Mouse (Mus musculus): ENCODE results near the gene Fto. TPM values are rescaled to one million over a fixed set of nuclear protein-coding genes. Genes with fewer than 3 reads are reported as not detected.
A peak's percentile ranks its signal among the peaks of the same experiment; 100 is the strongest.

Fto gene
- polyA plus RNA-seq, 1 experiment from 2014 or later = 86.9 TPM

DNA sequence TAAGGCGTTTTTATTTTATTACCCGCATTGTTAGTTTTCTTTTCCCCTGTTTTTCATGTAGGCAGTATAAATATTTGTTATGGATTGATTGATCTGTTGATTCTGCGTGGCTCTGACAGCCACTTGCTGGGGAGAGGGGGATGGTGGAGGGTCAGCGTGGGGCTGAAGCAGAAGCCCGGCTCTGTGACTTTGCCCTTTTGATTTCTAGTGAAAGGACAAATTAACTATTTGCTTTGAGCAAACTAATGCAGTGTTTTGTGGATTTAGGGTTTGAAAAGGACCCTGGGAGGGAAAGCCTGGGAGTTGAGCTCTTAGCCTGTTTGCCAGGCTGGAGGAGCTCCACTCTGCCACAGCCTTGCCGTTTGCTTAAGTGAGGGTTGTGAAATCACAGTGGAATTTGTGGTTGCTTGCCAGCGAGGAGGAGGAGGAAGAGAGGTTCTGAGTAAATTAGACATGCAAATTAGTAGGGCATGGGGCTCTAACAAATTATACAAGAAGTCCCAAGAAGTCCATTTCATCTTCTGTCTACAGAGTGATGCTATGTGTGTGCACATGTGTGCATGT, 68.3 kb downstream of the Fto start:
- H3K9ac ChIP-seq = no peak overlapping the region
- no peak overlapping the region for H3K4me3 ChIP-seq (replicated peaks)
- no peak overlapping the region for H3K4me2 ChIP-seq
- H3K27ac ChIP-seq = no peak overlapping the region
- H3K9me3 ChIP-seq (replicated peaks) = no peaks in the 10 kb centered on the region
- no peak for ATAC-seq (replicated peaks; ENCODE audit: low FRiP score)
- no peaks in the 10 kb centered on the region for H3K27me3 ChIP-seq
- 23% methylated on average over 7 of the region's 7 CpGs for WGBS
- H3K4me1 ChIP-seq = peaks cover 59% of the 10 kb centered on the region
- H3K36me3 ChIP-seq = no peaks in the 10 kb centered on the region

DNA sequence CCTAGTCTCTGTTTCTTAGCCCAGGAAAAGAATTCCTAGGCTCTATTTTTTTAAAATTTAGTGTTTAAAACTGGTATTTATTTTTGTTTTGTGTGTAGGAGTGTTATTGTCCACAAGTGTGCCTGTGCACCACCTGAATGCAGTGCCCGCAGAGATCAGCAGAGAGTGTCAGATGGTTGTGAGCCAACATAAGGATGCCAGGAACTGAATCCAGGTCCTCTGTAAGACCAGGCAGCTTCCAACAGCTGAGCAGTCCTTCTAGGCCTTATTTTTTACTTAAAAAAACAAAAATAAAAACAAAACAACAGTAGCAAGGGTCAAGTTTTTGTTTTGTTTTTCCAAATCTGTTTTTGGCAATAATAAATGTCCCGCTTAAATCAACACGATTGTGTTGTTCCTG, 69.9 kb downstream of the Fto start:
- Histone ChIP-seq H3K36me3 (no peaks in the 10 kb centered on the region), H3K4me1 (peaks cover 46% of the 10 kb centered on the region), H3K4me3 (replicated peaks) (no peak overlapping the region), H3K9ac (no peak overlapping the region), H3K9me3 (replicated peaks) (no peaks in the 10 kb centered on the region), H3K27me3 (no peaks in the 10 kb centered on the region), H3K27ac (no peak overlapping the region), H3K4me2 (no peak overlapping the region)
- ATAC-seq (replicated peaks; ENCODE audit: low FRiP score) = no peak
- WGBS = 77% methylated on average over 3 of the region's 3 CpGs

DNA sequence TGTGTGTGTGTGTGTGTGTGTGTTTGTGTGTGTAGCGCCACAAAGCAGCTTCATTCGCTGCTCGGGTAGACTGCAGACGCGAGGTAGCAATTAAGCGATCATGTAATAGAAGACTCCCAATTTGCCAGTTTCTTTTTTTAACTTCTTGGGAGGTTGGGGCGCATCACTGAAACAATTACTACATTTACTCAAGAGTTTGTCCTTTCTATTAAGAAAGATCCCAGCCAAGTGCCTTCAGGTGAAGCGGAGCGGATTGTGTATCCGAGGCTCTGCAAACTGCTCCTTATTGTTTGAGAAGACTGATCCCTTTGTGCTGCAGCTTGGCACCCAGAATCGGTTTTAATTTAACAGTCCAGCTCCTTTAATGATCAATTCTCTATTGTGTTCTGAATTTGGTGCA, 70.5 kb downstream of the Fto start:
- Histone ChIP-seq H3K4me3 (replicated peaks) (no peak overlapping the region), H3K4me2 (no peak overlapping the region), H3K27me3 (no peaks in the 10 kb centered on the region), H3K36me3 (no peaks in the 10 kb centered on the region), H3K4me1 (peaks cover 45% of the 10 kb centered on the region), H3K9me3 (replicated peaks) (no peaks in the 10 kb centered on the region), H3K9ac (no peak overlapping the region), H3K27ac (no peak overlapping the region)
- 74% methylated on average over 11 of the region's 11 CpGs for WGBS
- ATAC-seq (replicated peaks; ENCODE audit: low FRiP score) = no peak

DNA sequence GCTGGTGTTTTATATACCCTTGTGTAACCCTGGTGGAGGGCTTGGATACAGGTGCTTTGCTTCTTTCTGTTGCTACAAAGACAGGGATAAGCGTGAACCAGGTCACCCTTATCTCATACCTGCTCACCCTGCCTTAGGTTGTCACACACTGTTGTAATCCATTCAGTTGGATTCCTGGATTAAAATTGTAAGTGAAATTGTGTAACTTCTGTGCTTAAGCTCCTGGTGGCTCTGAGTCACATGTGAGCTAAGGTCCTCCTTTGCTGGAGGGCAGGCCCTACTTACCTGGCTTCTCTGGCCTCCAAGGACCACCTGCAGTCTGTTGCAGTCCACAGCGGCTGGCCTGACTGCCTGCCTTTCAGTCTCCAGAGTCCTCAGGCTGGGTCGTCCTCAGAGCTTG, 71.1 kb downstream of the Fto start:
- no peaks in the 10 kb centered on the region for H3K27me3 ChIP-seq
- H3K4me3 ChIP-seq (replicated peaks) = no peak overlapping the region
- peaks cover 45% of the 10 kb centered on the region for H3K4me1 ChIP-seq
- H3K9ac ChIP-seq = no peak overlapping the region
- ATAC-seq (replicated peaks; ENCODE audit: low FRiP score) = no peak
- H3K9me3 ChIP-seq (replicated peaks) = no peaks in the 10 kb centered on the region
- no peak overlapping the region for H3K27ac ChIP-seq
- 92% methylated on average over 3 of the region's 3 CpGs for WGBS
- no peaks in the 10 kb centered on the region for H3K36me3 ChIP-seq
- H3K4me2 ChIP-seq = no peak overlapping the region

DNA sequence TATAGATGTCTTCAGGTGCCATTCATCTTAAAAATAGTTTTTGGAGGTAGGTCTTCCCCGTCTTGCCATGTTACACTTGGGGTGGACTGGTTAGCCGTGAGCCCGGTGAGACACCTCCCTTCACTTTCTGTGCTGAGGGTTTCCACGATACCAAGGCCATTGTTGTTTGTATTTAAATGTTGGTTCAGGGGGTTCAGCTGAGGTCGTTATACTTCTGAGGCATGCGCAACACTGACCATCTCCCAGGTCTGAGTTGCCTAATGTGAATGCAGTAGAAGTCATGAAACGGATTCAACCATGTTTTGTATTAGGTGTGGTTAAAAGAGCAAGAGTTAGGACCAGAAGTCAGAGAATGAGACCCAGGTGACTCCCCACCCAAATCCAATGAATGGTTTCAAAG, 72.5 kb downstream of the Fto start:
- Histone ChIP-seq H3K4me1 (peaks cover 48% of the 10 kb centered on the region), H3K36me3 (no peaks in the 10 kb centered on the region), H3K27me3 (no peaks in the 10 kb centered on the region), H3K9ac (no peak overlapping the region), H3K9me3 (replicated peaks) (no peaks in the 10 kb centered on the region), H3K27ac (no peak overlapping the region), H3K4me2 (no peak overlapping the region), H3K4me3 (replicated peaks) (no peak overlapping the region)
- no peak for ATAC-seq (replicated peaks; ENCODE audit: low FRiP score)
- WGBS = 89% methylated on average over 7 of the region's 7 CpGs

DNA sequence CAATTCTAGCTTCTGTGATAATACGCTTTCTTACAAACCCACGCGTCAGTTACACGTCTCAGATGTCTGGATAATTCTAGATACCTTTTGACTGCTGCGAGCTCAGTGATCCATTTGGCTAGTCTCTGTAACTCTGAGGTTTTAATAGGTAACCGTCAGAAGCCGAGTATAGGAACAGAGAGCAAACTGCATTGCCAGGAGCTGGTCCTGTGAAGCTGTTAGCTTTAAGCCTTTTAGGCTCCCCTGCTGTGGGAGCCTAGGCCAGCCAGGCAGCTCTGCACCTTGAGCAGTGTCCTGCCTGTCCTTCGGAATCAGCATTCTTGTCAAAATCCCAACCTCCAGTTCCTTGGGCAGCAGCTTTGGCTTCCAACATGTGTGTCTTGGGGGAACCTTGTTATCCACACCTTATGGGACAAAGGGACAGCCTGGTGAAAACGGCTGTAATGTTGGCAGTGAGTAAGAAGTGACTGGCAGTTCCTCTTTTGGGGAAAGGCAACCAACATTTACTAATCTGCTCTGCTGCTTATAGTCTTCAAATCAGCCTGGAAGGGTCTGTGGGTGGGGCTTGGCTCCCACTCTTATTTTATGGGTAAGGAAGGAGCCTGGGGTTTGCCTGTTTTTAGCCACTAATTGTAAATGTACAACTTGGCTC, 77.2 kb downstream of the Fto start:
- 45% methylated on average over 9 of the region's 9 CpGs for WGBS
- H3K9me3 ChIP-seq (replicated peaks) = no peaks in the 10 kb centered on the region
- H3K27ac ChIP-seq = peak overlapping the region; percentile 52
- no peak; the same call in 1 of the 2 replicates for ATAC-seq (replicated peaks; ENCODE audit: low FRiP score)
- no peaks in the 10 kb centered on the region for H3K27me3 ChIP-seq
- H3K36me3 ChIP-seq = no peaks in the 10 kb centered on the region
- H3K4me1 ChIP-seq = peaks cover 34% of the 10 kb centered on the region
- H3K9ac ChIP-seq = no peak overlapping the region
- no peak overlapping the region for H3K4me3 ChIP-seq (replicated peaks)
- H3K4me2 ChIP-seq = no peak overlapping the region

DNA sequence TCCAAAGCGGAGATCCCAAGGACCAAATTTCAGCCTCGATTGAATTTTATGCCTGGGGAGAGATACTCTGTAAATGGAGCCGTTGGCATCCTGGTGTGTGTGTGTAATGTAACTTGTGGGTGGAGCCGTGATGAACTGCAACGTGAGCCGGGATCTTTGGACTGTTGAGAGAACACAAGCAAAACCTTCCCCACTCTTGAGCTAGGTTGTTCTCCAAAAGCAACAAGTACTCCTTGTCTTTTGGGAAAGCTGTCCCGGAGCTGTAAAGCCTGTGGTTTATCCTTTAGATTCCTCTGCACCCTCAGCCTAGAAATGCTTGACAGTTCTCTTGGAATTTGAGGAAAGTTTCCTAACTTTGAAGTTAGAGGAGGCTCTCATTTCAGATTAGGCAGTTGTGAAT, 78.9 kb downstream of the Fto start:
- H3K27me3 ChIP-seq = no peaks in the 10 kb centered on the region
- no peaks in the 10 kb centered on the region for H3K36me3 ChIP-seq
- no peak overlapping the region for H3K4me3 ChIP-seq (replicated peaks)
- peaks cover 34% of the 10 kb centered on the region for H3K4me1 ChIP-seq
- no peak overlapping the region for H3K4me2 ChIP-seq
- H3K27ac ChIP-seq = no peak overlapping the region
- H3K9me3 ChIP-seq (replicated peaks) = no peaks in the 10 kb centered on the region
- no peak for ATAC-seq (replicated peaks; ENCODE audit: low FRiP score)
- WGBS = 39% methylated on average over 7 of the region's 7 CpGs
- H3K9ac ChIP-seq = no peak overlapping the region

DNA sequence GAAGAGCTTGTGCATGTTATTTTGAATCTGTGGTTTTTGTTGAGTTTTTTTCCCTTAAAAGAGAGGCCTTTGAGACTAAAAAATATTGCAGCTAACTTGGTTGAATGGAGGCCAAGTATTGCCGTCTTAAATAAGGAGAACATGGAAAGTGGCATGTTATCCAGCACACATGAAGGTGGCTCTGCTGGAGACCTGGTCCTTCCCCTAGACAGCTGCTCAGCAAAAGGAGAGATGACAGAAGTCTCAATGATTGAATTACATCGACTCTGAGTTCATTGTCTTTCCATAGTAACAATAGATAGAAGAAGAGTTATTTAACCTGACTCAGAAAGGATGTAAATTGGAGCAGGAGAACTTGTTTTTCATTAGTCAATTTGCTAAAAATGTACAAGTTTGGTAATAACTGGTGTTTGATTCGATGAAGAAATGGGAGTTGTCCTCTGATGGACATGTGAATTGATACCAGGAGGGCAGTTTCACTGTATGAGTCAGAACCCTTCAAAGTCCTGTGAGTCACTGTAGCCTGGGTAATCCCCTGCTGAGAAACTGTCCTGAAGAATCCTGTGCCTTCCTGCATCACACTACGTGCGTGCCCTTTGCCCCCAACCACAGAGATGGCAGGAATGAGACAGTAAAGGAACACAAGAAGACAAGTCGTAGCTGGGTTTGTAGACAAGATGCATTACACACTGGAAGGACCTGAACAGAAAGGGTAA, 82.2 kb downstream of the Fto start:
- ATAC-seq (replicated peaks; ENCODE audit: low FRiP score) = no peak
- H3K9me3 ChIP-seq (replicated peaks) = no peaks in the 10 kb centered on the region
- no peak overlapping the region for H3K4me2 ChIP-seq
- H3K4me1 ChIP-seq = peaks cover 16% of the 10 kb centered on the region
- no peaks in the 10 kb centered on the region for H3K36me3 ChIP-seq
- H3K27me3 ChIP-seq = no peaks in the 10 kb centered on the region
- no peak overlapping the region for H3K9ac ChIP-seq
- WGBS = 86% methylated on average over 6 of the region's 6 CpGs
- no peak overlapping the region for H3K27ac ChIP-seq
- H3K4me3 ChIP-seq (replicated peaks) = no peak overlapping the region

DNA sequence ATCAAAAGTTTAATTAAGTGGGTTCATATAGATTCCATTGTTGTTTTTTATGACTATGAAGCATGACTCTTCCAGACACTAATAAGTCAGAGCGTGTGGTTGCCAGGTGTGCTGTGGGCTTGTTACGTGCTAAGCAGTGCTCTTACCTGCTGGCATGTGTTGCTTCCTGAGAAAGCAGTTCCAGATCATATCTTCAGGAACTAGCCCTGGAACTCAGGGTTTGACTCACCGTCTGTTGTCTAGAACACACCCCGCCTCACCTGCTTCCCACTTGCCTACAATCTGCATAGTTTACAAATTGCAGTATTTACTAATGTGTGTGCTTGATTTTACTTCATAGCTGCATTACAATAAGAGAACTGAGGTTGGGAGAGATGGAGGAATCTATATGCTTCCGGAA, 84.7 kb downstream of the Fto start:
- no peak for ATAC-seq (replicated peaks; ENCODE audit: low FRiP score)
- Histone ChIP-seq H3K27me3 (no peaks in the 10 kb centered on the region), H3K4me1 (no peaks in the 10 kb centered on the region), H3K9ac (no peak overlapping the region), H3K4me2 (no peak overlapping the region), H3K36me3 (peaks cover 5% of the 10 kb centered on the region; the same call in 1 of the 2 replicates), H3K9me3 (replicated peaks) (no peaks in the 10 kb centered on the region), H3K27ac (no peak overlapping the region), H3K4me3 (replicated peaks) (no peak overlapping the region)
- 90% methylated on average over 5 of the region's 5 CpGs for WGBS

DNA sequence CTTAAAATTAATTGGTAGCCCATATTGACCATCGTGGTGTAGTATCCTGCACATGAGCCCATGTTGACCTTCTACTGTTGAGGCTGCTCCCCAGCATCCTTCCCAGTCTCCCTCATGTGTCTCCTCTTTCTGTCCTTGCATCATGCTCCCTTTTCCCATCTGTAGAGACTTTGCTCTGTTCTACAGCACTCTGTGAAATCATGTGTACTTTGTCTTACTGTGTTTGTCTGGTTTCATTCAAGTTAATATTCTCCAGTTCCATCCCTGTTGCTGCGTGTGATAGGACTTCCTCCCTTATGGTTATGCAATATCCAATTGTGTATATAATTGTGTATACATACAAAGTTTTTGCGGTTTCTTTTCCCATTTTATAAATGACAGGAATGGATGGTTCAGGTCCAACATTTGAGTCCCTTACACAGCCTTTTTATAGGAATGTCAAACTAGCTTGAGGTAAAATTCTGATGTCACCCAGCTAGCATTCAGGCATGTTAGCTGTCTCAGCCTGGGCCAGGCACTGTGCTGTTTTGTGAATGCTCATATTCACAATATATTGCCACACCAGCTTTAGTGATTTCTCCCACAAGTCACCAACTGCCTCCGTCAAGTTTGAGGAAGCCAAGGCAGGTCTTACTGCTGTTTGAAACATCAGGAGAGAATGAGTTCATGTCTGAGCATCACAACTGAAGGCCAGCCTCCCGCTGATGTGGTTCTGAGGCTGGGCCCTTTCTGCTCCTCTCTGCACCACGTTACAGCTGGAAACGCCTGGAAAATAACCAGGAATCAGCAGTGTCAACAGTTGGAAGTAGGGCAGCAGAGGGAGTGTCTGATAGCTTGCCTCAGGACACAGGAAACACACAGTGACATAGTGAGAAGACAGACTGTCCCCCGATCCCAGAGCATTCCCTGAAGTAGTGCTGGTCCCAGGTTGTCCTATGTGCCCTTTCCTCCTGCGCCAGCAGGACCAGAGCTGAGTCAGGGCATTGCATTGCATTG, 90.0 kb downstream of the Fto start:
- H3K27ac ChIP-seq = no peak overlapping the region
- H3K4me3 ChIP-seq (replicated peaks) = no peak overlapping the region
- H3K36me3 ChIP-seq = peaks cover 9% of the 10 kb centered on the region
- WGBS = 88% methylated on average over 9 of the region's 9 CpGs
- 0 out of 2 replicates have a peak, but pooled peaks cover 1% of the 10 kb centered on the region for H3K4me1 ChIP-seq
- no peaks in the 10 kb centered on the region for H3K27me3 ChIP-seq
- ATAC-seq (replicated peaks; ENCODE audit: low FRiP score) = no peak
- no peak overlapping the region for H3K4me2 ChIP-seq
- no peaks in the 10 kb centered on the region for H3K9me3 ChIP-seq (replicated peaks)
- no peak overlapping the region for H3K9ac ChIP-seq

DNA sequence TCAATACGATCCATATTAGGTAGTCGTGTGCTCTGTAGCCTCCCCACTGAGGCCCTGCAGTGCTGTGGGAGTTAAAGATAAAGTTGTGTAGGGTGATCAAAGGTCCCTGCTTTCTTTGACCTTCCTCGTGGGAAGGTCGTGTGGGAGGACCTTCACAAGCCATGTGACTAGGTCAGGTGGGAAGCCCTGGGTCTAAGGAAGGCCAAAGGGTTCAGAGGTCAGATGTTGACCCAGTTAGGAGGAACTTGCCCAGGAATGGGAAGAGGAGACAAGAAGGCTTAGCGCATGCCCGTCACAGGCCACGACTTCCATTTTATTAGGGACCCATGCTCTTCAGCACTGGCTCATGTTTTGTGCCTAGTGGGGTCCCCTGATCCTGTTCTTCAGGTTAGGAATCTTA, 91.0 kb downstream of the Fto start:
- H3K9me3 ChIP-seq (replicated peaks) = no peaks in the 10 kb centered on the region
- no peak overlapping the region for H3K9ac ChIP-seq
- no peaks in the 10 kb centered on the region for H3K27me3 ChIP-seq
- no peak for ATAC-seq (replicated peaks; ENCODE audit: low FRiP score)
- H3K27ac ChIP-seq = no peak overlapping the region
- H3K36me3 ChIP-seq = peaks cover 11% of the 10 kb centered on the region
- WGBS = 83% methylated on average over 7 of the region's 7 CpGs
- no peak overlapping the region for H3K4me2 ChIP-seq
- no peak overlapping the region for H3K4me3 ChIP-seq (replicated peaks)
- H3K4me1 ChIP-seq = 0 out of 2 replicates have a peak, but pooled peaks cover 6% of the 10 kb centered on the region

DNA sequence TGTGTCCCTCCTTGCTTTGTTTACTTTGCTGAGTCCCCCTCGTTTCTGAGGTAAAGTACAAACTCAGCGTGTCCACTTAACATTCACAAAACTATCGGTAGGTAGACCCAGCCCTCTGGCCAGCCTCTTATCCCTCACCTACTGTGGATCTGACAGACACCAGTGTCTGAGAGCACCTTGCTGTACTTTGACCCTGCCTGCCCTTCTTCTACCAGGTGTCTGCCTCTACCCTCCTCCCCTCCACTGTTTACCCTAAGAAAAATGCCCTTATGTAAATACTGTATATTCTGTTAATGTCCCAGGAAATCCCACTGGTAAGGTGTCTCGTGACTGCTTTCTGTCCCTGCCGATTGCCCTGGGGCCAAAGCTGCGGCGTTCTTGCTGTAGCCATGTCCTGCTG, 91.8 kb downstream of the Fto start:
- Histone ChIP-seq H3K4me2 (no peak overlapping the region), H3K27ac (no peak overlapping the region), H3K4me3 (replicated peaks) (no peak overlapping the region), H3K9me3 (replicated peaks) (no peaks in the 10 kb centered on the region), H3K9ac (no peak overlapping the region), H3K27me3 (no peaks in the 10 kb centered on the region), H3K36me3 (peaks cover 18% of the 10 kb centered on the region), H3K4me1 (0 out of 2 replicates have a peak, but pooled peaks cover 6% of the 10 kb centered on the region)
- no peak for ATAC-seq (replicated peaks; ENCODE audit: low FRiP score)
- WGBS = 88% methylated on average over 7 of the region's 7 CpGs

Data from kidney, embryonic 15.5 days (tissue).